Mouse (Mus musculus): ENCODE data around the gene Idi1.
"Not testable (repeated sequence)": the region's sequence is repeated elsewhere in the genome, so short reads cannot be mapped to it uniquely, and the experiment has no call there.

Gene Idi1

GRCm38 (mm10) chr13:8885445-8886184 is at the start of gene Idi1:
Gene Idi1 (plus strand): TSS chr13:8885501.
- DNase-seq (ENCODE audit: low read depth, low spot score): peak; percentile 98

GRCm38 (mm10) chr13:8838394-8838793 is 46.9 kb upstream of the Idi1 start:
- no peak for DNase-seq (ENCODE audit: low read depth, low spot score)

DNA sequence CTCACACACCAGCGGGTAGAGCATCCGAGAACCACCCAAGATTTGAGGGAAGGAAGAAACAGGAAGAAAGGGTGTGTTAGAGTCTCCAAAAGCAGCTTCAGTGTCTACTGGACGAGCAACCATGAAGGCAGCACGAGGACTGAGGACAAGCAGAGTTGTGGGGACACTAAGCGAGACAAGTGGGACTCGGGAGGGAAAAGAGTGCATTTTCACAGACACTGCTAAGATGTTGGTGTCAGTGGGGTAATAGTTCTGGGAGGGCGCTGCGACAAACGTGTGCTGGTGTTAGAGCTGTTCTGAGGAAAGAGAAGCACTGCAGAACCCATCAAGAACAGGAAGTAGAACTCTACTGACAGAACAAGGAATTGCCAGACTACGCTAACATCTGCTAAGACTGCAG is 46.2 kb upstream of the Idi1 start:
- DNase-seq (ENCODE audit: low read depth, low spot score): no peak

DNA sequence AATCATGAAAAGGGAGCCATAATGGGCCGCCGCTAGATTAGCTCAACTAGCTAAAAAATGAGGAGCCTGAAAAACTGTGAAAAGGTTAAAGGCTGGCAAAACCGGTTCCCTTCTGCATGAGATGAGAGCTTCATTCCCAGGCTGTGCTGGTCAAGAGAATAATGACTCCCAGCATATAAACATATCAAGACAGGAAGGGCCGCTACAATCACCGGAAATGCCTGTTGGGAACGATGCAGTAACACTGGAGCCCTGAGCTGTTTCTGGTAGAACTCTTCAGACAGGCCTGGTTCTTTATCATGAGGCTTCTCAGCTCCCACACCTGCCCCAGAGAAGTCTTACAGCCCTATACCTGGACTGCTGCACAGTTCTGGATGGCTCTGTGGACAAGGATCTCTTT is 45.4 kb upstream of the Idi1 start:
- DNase-seq (ENCODE audit: low read depth, low spot score): no peak

DNA sequence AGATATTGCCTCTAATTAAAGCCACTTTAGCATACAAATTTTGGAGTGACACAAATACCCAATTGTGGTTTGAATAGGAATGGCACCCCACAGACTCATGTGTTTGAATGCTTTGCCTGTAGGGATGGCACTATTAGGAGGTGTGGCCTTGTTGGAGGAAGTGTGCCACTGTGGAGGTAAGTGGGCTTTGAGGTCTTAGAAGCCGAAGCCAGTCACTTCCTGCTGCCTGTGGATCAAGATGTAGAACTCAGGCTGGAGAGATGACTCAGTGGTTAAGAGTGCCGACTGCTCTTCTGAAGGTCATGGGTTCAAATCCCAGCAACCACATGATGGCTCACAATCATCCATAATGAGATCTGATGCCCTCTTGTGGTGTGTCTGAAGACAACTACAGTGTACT is 44.4 kb upstream of the Idi1 start:
- no peak for DNase-seq (ENCODE audit: low read depth, low spot score)

- peak; percentile 28 for DNase-seq (ENCODE audit: low read depth, low spot score)
Measured at GRCm38 (mm10) chr13:8841846-8842245, 43.5 kb upstream of the Idi1 start.

GRCm38 (mm10) chr13:8842273-8842672 is 43.0 kb upstream of the Idi1 start:
- no peak for DNase-seq (ENCODE audit: low read depth, low spot score)

- DNase-seq (ENCODE audit: low read depth, low spot score): peak; percentile 37
Measured at GRCm38 (mm10) chr13:8847702-8848101, 37.6 kb upstream of the Idi1 start.

DNA sequence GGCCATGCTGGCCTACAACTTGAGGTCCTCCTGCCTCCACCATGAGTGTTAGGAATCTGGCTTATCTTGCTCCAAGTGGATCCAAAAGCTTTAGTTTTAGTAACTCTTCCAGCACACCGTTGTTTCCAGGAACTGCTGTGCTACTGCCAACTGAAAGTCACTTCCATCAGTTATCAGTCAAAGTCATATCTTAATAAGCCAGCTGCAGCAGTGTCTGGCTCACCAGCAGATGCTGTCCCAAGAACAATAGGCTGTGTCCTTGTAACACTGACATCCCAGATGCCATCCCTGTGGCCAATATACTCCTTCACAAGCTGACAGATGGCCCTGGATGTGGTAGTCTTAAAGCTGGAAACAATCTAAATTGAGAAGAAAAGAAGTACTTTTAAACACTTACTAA is 36.0 kb upstream of the Idi1 start:
- DNase-seq (ENCODE audit: low read depth, low spot score): no peak

DNA sequence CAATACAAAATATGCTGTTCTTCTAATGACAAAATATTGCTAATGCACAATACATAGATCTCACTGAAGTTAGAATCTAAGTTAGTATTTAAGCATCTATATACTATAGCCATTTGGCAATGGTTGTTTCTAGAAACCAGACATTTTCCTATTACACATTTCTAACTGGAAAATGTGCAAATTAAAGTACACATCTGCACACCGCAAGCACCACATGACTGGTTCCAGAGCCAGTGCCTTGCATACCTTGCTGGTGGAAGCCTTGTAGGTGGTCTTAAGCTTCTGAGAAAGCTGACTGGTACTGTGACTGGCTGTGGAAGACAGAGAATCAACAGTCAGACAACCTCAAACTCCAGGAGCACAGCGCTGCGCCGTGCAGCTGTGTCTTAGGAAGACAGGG is 31.9 kb upstream of the Idi1 start:
- no peak for DNase-seq (ENCODE audit: low read depth, low spot score)

- no peak for DNase-seq (ENCODE audit: low read depth, low spot score)
Measured at GRCm38 (mm10) chr13:8854769-8855168, 30.5 kb upstream of the Idi1 start.

GRCm38 (mm10) chr13:8858453-8858852 is 26.8 kb upstream of the Idi1 start:
- no peak for DNase-seq (ENCODE audit: low read depth, low spot score)

- DNase-seq (ENCODE audit: low read depth, low spot score): no peak
Measured at GRCm38 (mm10) chr13:8860861-8861260, 24.4 kb upstream of the Idi1 start.

GRCm38 (mm10) chr13:8864990-8865389 is 20.3 kb upstream of the Idi1 start:
- no peak for DNase-seq (ENCODE audit: low read depth, low spot score)

DNA sequence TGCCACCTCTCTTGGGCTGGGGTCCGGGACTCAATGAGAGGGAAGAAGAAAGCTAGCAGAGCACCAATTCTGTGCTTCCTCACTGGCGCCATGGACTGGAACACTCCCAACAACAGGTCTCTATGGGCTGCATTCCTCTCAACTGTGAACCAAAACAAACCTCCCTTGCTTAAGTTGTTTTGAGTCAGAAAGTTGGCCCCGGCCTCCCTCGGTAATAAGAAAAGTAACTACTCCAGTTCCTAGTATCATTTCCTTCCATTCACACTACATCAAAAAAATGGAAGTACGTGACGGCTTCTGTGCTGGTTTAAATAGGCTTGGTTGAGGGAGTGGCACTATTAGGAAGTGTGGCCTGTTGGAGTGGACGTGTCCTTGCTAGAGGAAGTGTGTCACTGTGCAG is 18.7 kb upstream of the Idi1 start:
- no peak for DNase-seq (ENCODE audit: low read depth, low spot score)

GRCm38 (mm10) chr13:8869578-8870157 is 15.6 kb upstream of the Idi1 start:
- DNase-seq (ENCODE audit: low read depth, low spot score): no peak

DNA sequence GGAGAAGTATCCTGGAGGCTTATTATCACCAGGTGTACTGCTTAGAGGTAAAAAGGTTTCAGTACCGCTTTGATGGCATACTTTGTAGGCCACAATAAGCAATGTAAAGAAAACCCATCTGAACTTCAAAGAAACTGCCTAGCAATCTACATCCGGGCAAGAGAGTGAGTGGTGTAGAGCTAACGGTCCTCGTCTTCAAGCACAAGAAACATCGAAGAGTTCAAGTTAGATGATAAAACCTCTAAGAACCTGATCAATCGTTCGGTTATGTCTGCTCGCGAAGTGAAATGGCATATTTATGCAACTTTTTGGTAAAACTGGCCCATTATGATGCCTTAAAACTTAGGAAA is 15.2 kb upstream of the Idi1 start:
- peak; percentile 37 for DNase-seq (ENCODE audit: low read depth, low spot score)

DNA sequence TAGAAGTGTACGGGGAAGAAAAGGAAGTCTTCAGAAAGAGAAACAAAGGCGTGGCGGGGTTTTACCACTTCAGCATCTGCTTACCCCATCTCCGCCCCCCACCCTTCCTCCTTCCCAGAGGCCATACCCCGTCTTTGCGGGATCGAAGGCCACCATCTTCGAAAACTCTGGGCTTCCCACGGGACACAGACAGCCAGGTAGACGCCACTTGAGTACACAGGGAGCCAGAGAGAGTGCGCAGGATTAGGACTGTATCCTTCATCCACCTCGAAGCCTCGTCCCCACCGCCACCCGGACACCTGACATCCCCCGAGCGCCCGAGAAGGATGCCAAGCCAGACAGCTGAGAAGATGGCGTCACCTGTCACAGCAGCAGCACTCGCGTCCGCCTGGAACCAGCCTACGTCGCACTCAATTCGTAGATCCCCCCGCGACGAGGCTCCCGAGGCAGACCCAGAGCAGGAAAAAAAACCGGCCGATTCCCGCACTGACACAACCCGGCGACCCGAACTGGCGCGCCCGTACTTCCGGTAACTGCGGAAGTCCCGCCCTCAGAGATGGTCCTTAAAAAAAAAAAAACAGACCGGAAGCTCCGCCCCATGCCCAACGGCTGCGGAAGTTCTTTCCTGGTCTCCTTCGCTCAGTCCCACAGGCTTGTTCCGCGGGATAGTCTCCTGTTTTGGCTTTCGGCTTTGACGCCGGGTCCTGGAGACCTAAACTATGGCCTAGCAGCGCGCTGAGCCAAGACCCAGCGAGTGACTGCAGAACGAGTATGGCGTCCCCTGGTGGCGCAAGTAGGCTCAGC is 14.6 kb upstream of the Idi1 start:
- peak; percentile 96 for DNase-seq (ENCODE audit: low read depth, low spot score)

- DNase-seq (ENCODE audit: low read depth, low spot score): no peak
Measured at GRCm38 (mm10) chr13:8871314-8871962, 13.9 kb upstream of the Idi1 start, which contains the start of gene Wdr37. Gene Wdr37 (minus strand): TSS chr13:8871909.

DNA sequence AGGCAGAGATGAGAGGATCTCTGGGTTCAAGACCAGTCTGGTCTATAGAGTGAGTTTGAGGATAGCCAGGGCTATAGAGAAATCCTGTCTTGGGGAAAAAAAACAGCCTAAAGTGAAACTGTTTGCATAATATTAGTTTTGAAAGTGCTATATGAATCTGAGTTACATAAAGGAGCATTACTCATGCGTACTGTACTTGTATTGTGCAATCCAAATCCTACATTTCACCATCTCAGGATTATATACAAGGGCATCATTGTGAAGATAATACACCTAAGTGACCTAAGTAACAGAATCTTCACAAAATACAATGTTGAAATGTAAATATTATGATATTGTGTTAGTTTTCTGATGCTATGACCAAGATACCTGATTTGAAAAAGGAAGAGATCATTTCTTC is 11.5 kb upstream of the Idi1 start:
- no peak for DNase-seq (ENCODE audit: low read depth, low spot score)

DNA sequence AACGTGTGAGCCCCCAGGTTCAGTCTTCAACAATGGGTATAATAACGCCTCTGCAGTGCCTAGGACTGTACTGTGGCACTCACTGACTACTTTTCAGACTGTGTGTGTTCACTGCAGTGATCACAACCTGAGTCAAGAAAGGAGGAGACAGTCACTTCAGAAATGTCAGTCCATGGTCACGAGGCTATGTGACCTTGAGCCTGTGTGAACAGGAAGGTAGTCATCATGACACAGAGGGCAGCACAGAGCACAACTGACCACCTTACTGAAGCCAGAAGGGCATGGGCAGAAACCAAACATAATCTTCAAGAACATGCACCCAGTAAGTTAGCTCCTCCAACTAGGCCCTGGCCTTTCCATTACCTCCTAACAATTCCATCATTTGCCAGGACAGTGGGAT is 3.7 kb upstream of the Idi1 start:
- DNase-seq (ENCODE audit: low read depth, low spot score): no peak

GRCm38 (mm10) chr13:8883870-8884269 is 1.4 kb upstream of the Idi1 start:
- not testable (repeated sequence) for DNase-seq (ENCODE audit: low read depth, low spot score)
